ENCODE assay signal across 8 mouse cellular contexts in genomic region chr15:86185689-86186569, GRCm38 (mm10). TPM values are rescaled to one million over a fixed set of nuclear protein-coding genes. Genes with fewer than 3 reads are reported as not detected.
DNase-seq lines count a peak whose midpoint lies in the region; ATAC-seq lines count a peak whose summit lies in the region.

Cerk (minus strand) TSS chr15:86186141.

- H3K9ac ChIP-seq in forebrain, embryonic 13.5 days: peak within 1 kb of the TSS; percentile 96
- H3K9ac ChIP-seq in heart, embryonic 16.5 days (ENCODE audit: low read length): peak within 1 kb of the TSS; percentile 90
- H3K9ac ChIP-seq in liver, embryonic 15.5 days: peak within 1 kb of the TSS; percentile 58
- peak within 1 kb of the TSS; percentile 90 for H3K9ac ChIP-seq in neural tube, embryonic 13.5 days

- no peaks in the 10 kb centered on the region for H3K36me3 ChIP-seq in forebrain, embryonic 13.5 days (ENCODE audit: poor library complexity, severe bottlenecking)
- H3K36me3 ChIP-seq in heart, embryonic 16.5 days (ENCODE audit: control insufficient read depth, insufficient read depth): no peaks in the 10 kb centered on the region
- no peaks in the 10 kb centered on the region for H3K36me3 ChIP-seq in liver, embryonic 15.5 days (replicated peaks)
- H3K36me3 ChIP-seq in neural tube, embryonic 13.5 days: no peaks in the 10 kb centered on the region

- peak; percentile 81 for DNase-seq in CD4-positive, CD25-positive, alpha-beta regulatory T cell, adult 2 months (ENCODE audit: low read depth, low spot score)
- DNase-seq in brain, adult 2 months (ENCODE audit: low read depth, low spot score): peak; percentile 93
- DNase-seq in kidney, postnatal 14 days: peak; percentile 87
- peak; percentile 82 for DNase-seq in testis, postnatal 10 days (ENCODE audit: low spot score)

- no peaks in the 10 kb centered on the region for H3K27me3 ChIP-seq in forebrain, embryonic 13.5 days
- H3K27me3 ChIP-seq in heart, embryonic 16.5 days (ENCODE audit: control insufficient read depth, insufficient read depth, low read length): no peaks in the 10 kb centered on the region
- peaks cover 33% of the 10 kb centered on the region for H3K27me3 ChIP-seq in liver, embryonic 15.5 days
- no peaks in the 10 kb centered on the region for H3K27me3 ChIP-seq in neural tube, embryonic 13.5 days

- H3K9me3 ChIP-seq in forebrain, embryonic 13.5 days (replicated peaks): no peaks in the 10 kb centered on the region
- H3K9me3 ChIP-seq in heart, embryonic 16.5 days (replicated peaks; ENCODE audit: control insufficient read depth, low read length): no peaks in the 10 kb centered on the region
- H3K9me3 ChIP-seq in liver, embryonic 15.5 days (replicated peaks): no peaks in the 10 kb centered on the region
- no peaks in the 10 kb centered on the region for H3K9me3 ChIP-seq in neural tube, embryonic 13.5 days

- peak; percentile 75 for ATAC-seq in forebrain, embryonic 13.5 days
- ATAC-seq in heart, embryonic 16.5 days (replicated peaks; ENCODE audit: extremely low read depth, insufficient read depth, low FRiP score): peak; percentile 71
- ATAC-seq in liver, embryonic 15.5 days (ENCODE audit: insufficient read depth): peak; percentile 53
- peak; percentile 62 for ATAC-seq in neural tube, embryonic 13.5 days (ENCODE audit: low read depth)

- WGBS in forebrain, embryonic 13.5 days: 3% methylated on average over 36 of the region's 43 CpGs
- 2% methylated on average over 42 of the region's 43 CpGs for WGBS in heart, embryonic 16.5 days
- 2% methylated on average over 42 of the region's 43 CpGs for WGBS in liver, embryonic 15.5 days (ENCODE audit: insufficient replicate concordance)
- WGBS in neural tube, embryonic 13.5 days: 3% methylated on average over 43 of the region's 43 CpGs

- H3K4me2 ChIP-seq in forebrain, embryonic 13.5 days: peak within 1 kb of the TSS; percentile 79
- H3K4me2 ChIP-seq in heart, embryonic 16.5 days (ENCODE audit: low read depth, low read length): peak within 1 kb of the TSS; percentile 84
- peak within 1 kb of the TSS; percentile 79 for H3K4me2 ChIP-seq in liver, embryonic 15.5 days
- H3K4me2 ChIP-seq in neural tube, embryonic 13.5 days: peak within 1 kb of the TSS; percentile 72

- H3K27ac ChIP-seq in forebrain, embryonic 13.5 days: peak within 1 kb of the TSS; percentile 77
- H3K27ac ChIP-seq in heart, embryonic 16.5 days (ENCODE audit: low read length): peak within 1 kb of the TSS; percentile 95
- peak within 1 kb of the TSS; percentile 69 for H3K27ac ChIP-seq in liver, embryonic 15.5 days (replicated peaks)
- peak within 1 kb of the TSS; percentile 97 for H3K27ac ChIP-seq in neural tube, embryonic 13.5 days (replicated peaks)

- H3K4me1 ChIP-seq in forebrain, embryonic 13.5 days: peaks cover 53% of the 10 kb centered on the region
- H3K4me1 ChIP-seq in heart, embryonic 16.5 days (ENCODE audit: control insufficient read depth, insufficient read depth, low read length): peaks cover 49% of the 10 kb centered on the region
- peaks cover 23% of the 10 kb centered on the region for H3K4me1 ChIP-seq in liver, embryonic 15.5 days (replicated peaks)
- peaks cover 69% of the 10 kb centered on the region for H3K4me1 ChIP-seq in neural tube, embryonic 13.5 days (replicated peaks)

- peak within 1 kb of the TSS; percentile 88 for H3K4me3 ChIP-seq in forebrain, embryonic 13.5 days
- peak within 1 kb of the TSS; percentile 66 for H3K4me3 ChIP-seq in heart, embryonic 16.5 days (ENCODE audit: low read length)
- peak within 1 kb of the TSS; percentile 65 for H3K4me3 ChIP-seq in liver, embryonic 15.5 days (replicated peaks)
- H3K4me3 ChIP-seq in neural tube, embryonic 13.5 days: peak within 1 kb of the TSS; percentile 89

RNA-seq across cellular contexts. Expression of gene Cerk, which starts in this region (rescaled TPM):
- polyA plus RNA-seq in forebrain, embryonic 13.5 days (2015; fragmentation: Nextera tagmentation; extraction: Ambion mirVana): 19.0 and 20.0 TPM in 2 replicates
- 18.7 and 19.3 TPM in 2 replicates for polyA plus RNA-seq in heart, embryonic 16.5 days (2015; fragmentation: Nextera tagmentation; extraction: Ambion mirVana)
- polyA plus RNA-seq in liver, embryonic 15.5 days (2015; fragmentation: Nextera tagmentation; extraction: Ambion mirVana): 4.1 and 4.8 TPM in 2 replicates
- 30.4 and 31.4 TPM in 2 replicates for polyA plus RNA-seq in neural tube, embryonic 13.5 days (2015; fragmentation: Nextera tagmentation; extraction: Ambion mirVana)

Comparison
In these comparisons a context has a peak if more than half of its experiments do, and no peak if none do; other contexts are left out.
1. Peak in every context shown above with its lines: DNase-seq, ATAC-seq, H3K4me3 ChIP-seq and H3K27ac ChIP-seq.